Mouse (Mus musculus) mouse trophoblast stem cell (cell line): Measurements from ENCODE around the gene Arhgap24.

ENCODE experiments used
- in situ Hi-C, 2 experiments: fragments of 300-500 bp; cut with MseI, MboI; formaldehyde crosslinking; loops; 2 replicates in 1 of 2; 3 replicates in 1 of 2; pipeline ENCODE4 v1.15.1; 2025

The Arhgap24 gene

GRCm38 (mm10) chr5:102502333-102502732 lies 21.1 kb downstream of the Arhgap24 start:
- in situ Hi-C loops, result no loop called here

GRCm38 (mm10) chr5:102503066-102503465 lies 21.9 kb downstream of the Arhgap24 start:
- in situ Hi-C loops, result no loop called here

GRCm38 (mm10) chr5:102503868-102504267 lies 22.7 kb downstream of the Arhgap24 start:
- in situ Hi-C loops, result no loop called here

- in situ Hi-C loops, result no loop called here
Measured at GRCm38 (mm10) chr5:102504557-102504956, 23.4 kb downstream of the Arhgap24 start.

GRCm38 (mm10) chr5:102508162-102508561 lies 27.0 kb downstream of the Arhgap24 start:
- in situ Hi-C loops, result no loop called here

DNA sequence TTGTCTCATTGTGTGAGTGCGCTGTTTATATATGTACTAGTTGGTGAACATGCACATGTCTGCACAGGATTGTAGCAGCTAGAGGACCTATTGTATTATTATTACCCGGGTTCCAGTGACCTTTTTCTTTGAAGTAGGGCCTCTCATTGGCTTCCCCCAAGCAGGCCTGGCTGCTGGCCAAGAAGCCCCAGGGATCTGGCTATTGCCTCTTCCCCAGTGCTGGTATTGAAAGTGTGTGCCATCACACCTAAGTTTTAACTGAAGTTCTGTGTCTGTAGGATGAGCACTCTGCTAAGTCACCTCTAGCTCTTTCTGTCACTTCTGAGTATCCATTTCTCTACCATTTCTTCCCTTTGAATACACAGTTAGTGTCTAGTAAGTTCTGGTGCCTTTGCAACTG lies 28.2 kb downstream of the Arhgap24 start:
- in situ Hi-C loops, result no loop called here

DNA sequence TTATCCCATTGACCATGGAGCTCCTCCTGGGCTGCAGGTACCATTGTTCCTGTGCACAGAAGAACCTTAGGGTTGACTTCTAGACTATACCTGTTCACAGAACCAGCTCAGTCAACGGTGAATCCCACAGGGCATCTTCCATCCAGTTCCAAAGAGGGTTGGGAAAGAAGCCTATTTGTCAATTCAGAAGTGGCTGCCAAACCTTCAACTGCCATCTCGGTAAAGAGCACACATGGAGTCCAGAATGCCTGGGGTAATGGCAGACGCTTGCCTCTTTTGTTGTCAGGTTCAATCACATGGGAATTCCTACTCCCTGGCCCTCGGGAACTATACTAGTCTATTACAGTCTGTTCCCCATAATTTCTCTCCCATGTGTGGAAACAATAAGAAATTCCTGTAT lies 30.5 kb downstream of the Arhgap24 start:
- in situ Hi-C loops, result no loop called here

DNA sequence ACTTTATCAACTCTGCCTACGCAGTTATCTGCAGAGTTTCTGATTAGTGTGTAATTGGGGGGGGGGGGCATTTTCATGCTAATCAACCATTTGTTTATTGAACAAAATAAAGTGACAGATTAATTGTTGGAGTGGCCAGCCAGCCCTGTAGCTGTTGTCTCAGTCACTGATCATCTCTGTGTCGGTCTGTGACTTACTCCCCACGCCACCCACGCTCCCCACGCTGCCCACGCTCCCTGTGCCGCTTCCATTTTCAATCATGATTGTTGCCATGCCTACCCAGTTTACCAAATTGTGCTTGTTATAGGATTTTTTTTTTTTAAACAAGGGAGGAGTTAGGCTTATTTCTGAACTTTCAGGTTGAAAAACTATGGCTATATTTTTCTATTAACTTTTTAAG lies 34.3 kb downstream of the Arhgap24 start:
- in situ Hi-C loops, result no loop called here

GRCm38 (mm10) chr5:102520506-102520905 lies 39.3 kb downstream of the Arhgap24 start:
- in situ Hi-C loops, result no loop called here

DNA sequence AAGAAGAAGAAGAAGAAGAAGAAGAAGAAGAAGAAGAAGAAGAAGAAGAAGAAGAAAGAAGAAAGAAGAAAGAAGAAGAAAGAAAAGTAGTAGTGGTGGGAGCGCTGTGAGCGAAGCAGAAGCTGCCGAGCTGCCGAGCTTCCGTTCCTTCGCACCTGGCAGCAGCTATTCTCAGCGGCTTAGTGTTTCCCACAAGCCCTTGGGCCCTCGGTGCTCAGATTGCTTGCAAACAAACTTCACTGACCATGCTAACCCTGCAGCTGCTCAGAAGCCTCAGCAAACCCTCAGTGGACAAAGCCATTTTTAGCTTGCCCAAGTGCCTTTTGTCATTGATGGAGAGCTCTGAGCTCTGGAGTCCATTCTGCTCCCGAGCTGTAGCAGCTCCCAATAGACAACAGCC lies 54.1 kb downstream of the Arhgap24 start:
- in situ Hi-C loops, result no loop called here

- in situ Hi-C loops, result no loop called here
Measured at GRCm38 (mm10) chr5:102537819-102538218, 56.6 kb downstream of the Arhgap24 start.

DNA sequence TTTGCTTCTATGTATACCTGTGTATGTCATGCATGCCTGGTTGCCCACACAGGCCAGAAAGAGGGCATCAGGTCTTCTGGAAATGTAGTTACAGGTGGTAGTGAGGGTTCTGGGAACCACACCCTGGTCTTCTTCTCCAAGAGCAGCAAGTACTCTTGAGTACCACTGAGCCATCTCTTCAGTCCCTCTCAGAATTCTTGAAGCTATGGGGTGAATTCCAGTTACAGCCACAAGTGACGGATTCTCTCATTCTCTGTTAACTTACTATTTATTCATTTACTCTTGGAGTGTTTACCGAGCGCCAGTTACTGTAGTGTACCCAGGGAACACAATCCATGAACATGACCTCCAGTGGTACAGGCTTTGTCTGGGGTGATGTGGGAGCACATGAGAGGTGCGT lies 65.1 kb downstream of the Arhgap24 start:
- in situ Hi-C loops, result no loop called here

GRCm38 (mm10) chr5:102547786-102548185 lies 66.6 kb downstream of the Arhgap24 start:
- in situ Hi-C loops, result no loop called here

DNA sequence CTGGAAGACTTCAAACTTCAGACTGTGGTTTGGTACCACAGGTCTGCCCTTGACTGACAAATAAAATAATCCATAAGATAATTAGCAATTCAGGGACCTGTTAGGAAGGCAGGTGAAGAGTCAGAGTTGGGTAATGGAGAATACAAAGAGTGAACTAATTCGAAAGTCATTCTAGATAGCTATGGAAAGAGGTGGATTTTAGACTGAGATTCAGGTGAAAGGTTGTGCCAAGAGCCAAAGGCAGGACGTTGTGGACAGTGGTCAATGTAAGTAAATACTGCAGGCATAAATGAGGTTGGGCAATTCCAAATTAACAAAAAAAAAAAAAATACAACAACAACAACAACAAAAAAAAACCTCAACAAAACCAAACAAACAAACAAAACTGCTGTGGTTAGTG lies 67.2 kb downstream of the Arhgap24 start:
- in situ Hi-C loops, result no loop called here

- in situ Hi-C loops, result no loop called here
Measured at GRCm38 (mm10) chr5:102550211-102550610, 69.0 kb downstream of the Arhgap24 start.

DNA sequence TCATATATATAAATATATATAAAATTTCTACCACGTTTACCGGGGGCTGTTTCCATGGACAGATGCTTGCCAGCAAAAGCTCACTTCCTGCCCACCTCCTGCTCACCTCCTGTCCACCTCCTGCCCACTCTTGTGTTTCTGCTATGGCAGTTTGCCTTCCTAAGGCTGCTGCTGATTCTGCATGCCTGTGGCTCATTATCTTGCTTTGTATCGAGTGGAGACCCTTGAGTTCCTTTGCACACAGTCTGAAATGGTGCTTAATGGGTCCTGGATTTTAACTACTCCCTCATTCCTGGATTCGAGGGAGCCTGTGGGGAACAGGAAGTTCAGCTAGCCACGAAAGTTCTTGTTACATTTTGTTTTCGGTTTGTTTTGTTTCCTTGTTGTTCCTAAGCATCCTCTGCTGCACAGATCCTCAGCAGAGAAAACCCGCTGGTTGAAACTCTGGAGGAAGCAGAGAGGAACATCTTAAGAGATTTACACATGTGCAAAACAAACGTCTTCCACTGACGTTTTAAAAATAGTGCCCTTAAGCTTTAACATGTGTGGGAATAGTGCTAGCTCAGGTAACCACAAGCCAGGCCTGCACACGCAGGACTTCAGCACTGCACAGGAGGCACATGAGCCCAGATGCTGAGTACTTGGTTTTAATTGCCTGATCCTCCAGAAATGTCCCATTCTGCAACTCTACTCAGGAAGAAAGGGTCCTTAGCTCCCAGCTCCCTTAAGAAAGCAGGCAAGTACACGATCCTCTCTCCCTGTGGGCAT lies 69.9 kb downstream of the Arhgap24 start:
- in situ Hi-C loops, result no loop called here

GRCm38 (mm10) chr5:102552533-102552932 lies 71.3 kb downstream of the Arhgap24 start:
- in situ Hi-C loops, result no loop called here

DNA sequence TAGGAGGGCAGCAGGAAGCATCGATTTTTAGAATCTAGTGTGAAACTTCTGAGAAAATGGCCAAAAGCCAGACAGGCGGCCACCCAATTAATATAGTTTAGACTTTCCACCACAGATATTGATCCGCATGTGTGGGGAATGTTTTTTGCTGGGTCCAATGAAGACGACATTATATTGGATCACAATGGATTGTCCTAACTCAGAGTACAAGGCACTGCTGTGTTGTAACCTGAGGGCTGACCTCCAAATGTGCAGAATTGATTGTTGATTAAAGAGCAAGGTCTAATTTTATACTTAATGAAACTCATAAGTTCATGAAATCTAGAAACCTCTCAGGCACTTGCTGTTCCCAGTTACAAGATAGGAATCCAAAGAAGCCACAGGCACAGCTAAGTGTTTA lies 74.8 kb downstream of the Arhgap24 start:
- in situ Hi-C loops, result no loop called here

DNA sequence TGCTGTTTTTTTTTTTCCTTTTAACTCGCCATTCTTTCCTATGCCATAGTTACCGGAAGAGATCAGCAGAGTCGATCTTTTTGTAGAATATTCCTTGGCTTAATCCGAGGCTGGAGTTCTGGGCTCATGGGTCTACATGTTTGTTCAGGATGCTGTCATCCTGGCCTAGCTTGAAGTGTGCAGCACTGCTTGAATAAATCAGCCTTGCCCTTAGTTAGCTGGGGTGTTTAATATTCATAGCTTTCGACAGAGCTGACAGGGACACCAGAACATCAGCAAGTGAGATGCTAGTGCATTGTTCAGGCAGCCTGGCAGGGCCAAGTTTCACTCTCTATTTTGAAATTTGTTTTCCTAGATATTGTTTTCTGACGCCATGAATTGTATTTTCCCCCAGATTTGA lies 79.1 kb downstream of the Arhgap24 start:
- in situ Hi-C loops, result no loop called here

- in situ Hi-C loops, result no loop called here
Measured at GRCm38 (mm10) chr5:102563971-102564370, 82.8 kb downstream of the Arhgap24 start.

- in situ Hi-C loops, result no loop called here
Measured at GRCm38 (mm10) chr5:102568764-102569163, 87.6 kb downstream of the Arhgap24 start.

- in situ Hi-C loops, result no loop called here
Measured at GRCm38 (mm10) chr5:102571445-102571844, 90.3 kb downstream of the Arhgap24 start.

DNA sequence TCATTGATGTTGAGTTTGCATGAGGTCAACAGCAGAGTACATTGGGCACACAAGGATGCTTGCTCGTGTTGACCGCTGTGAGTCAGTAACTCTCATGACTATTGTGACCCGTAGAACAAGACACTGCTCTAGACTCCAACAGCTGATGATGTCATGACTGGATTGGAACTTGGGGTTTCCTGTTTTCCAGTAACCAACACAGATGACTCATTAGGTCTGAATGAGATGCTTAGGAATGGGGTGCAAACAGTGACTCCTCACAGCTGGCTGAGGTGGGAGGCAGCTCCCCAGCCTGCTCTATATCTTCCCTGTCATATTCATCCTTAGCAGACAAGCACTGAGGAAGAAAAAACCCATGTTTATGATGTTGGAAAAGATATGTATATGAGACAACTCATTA lies 95.6 kb downstream of the Arhgap24 start:
- in situ Hi-C loops, result no loop called here

GRCm38 (mm10) chr5:102577729-102578128 lies 96.5 kb downstream of the Arhgap24 start:
- in situ Hi-C loops, result no loop called here
